Mouse (Mus musculus): Measurements from ENCODE around the gene Olfr1537.

Gene Olfr1537

GRCm38 (mm10) chr9:39249894-39250293, at the start of gene Olfr1537:
Gene Olfr1537, minus strand, starts transcription at chr9:39249994.
- no peak for DNase-seq (ENCODE audit: low spot score in 2 of 2)

- DNase-seq (ENCODE audit: low spot score in 2 of 2): no peak
These were observed 37.3 kb upstream of the Olfr1537 start for GRCm38 (mm10) chr9:39287136-39287535.

DNA sequence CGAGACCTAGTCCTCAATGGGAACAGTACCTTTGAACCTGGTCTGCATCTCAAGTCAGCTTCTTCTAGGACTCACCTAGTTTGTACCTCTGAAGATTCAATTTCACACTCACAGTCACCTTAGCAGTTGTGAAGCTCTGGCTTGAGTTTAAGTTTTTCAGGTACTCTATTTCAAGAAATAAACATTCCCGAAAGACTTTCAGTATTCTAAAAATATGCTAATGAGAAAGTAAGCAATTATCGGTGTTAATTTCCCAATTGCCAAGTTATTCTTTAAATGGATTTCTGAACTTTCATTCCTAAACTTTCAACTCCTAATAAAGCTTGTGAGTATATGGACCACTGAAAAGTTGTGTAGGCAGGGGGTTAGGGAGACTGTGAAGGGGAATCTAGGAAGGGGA, 26.9 kb upstream of the Olfr1537 start, which contains the start of gene Olfr945:
TSS of gene Olfr945 (minus strand) at position 101 of the 400 bp plus-strand sequence.
- DNase-seq (ENCODE audit: low spot score in 2 of 2): no peak

- no peak for DNase-seq (ENCODE audit: low spot score in 2 of 2)
These were observed 48.2 kb downstream of the Olfr1537 start, which contains the start of gene Olfr944 for GRCm38 (mm10) chr9:39201620-39202019. Gene Olfr944, plus strand, starts transcription at chr9:39201920.

Data from right cerebral cortex, adult 2 months (tissue).